Mouse (Mus musculus): ENCODE data around the gene Unc13a. TPM values are rescaled to one million over a fixed set of nuclear protein-coding genes. Genes with fewer than 3 reads are reported as not detected.
A peak's percentile ranks its signal among the peaks of the same experiment; 100 is the strongest.

The Unc13a gene
- total RNA-seq, 2 experiments from 2014 or later = 0.93 to 1.1 TPM

- intact Hi-C loops (cut with DNase I) = no loop called here
- peak; percentile 65 to 71 for DNase-seq
Observed at GRCm38 (mm10) chr8:71668220-71668975, 3.2 kb downstream of the Unc13a start.

GRCm38 (mm10) chr8:71667256-71667655 lies 4.3 kb downstream of the Unc13a start:
- intact Hi-C loops (cut with DNase I) = no loop called here

GRCm38 (mm10) chr8:71666855-71667254 lies 4.7 kb downstream of the Unc13a start:
- no peak for DNase-seq
- intact Hi-C loops (cut with DNase I) = no loop called here

More at GRCm38 (mm10) chr8:71667256-71667655, 4.3 kb downstream of the Unc13a start:
- DNase-seq = no peak

GRCm38 (mm10) chr8:71665331-71666130 lies 6.0 kb downstream of the Unc13a start:
- peak; percentile 35 to 67 for DNase-seq

GRCm38 (mm10) chr8:71660325-71661120 lies 11.0 kb downstream of the Unc13a start:
- intact Hi-C loops (cut with DNase I) = loop anchor here (1.0 to 5.0 kb wide), 4 partner anchors 48 to 218 kb away; partner anchors contain the start of genes Colgalt1 and Fam129c
- peak; percentile 89 to 93 for DNase-seq

More at GRCm38 (mm10) chr8:71665331-71666130, 6.0 kb downstream of the Unc13a start:
- intact Hi-C loops (cut with DNase I) = no loop called here

GRCm38 (mm10) chr8:71659751-71660150 lies 11.8 kb downstream of the Unc13a start:
- intact Hi-C loops (cut with DNase I) = loop anchor here (1.0 to 5.0 kb wide), 4 partner anchors 47 to 217 kb away; partner anchors contain the start of genes Colgalt1 and Fam129c
- no peak for DNase-seq

- DNase-seq = no peak
- intact Hi-C loops (cut with DNase I) = no loop called here
Observed at GRCm38 (mm10) chr8:71658515-71659049, 13.0 kb downstream of the Unc13a start.

- intact Hi-C loops (cut with DNase I) = no loop called here
Observed at GRCm38 (mm10) chr8:71657816-71658215, 13.7 kb downstream of the Unc13a start.

GRCm38 (mm10) chr8:71654600-71654999 lies 17.0 kb downstream of the Unc13a start:
- intact Hi-C loops (cut with DNase I) = no loop called here
- DNase-seq = no peak

More at GRCm38 (mm10) chr8:71657816-71658215, 13.7 kb downstream of the Unc13a start:
- DNase-seq = no peak

- intact Hi-C loops (cut with DNase I) = no loop called here
Observed at GRCm38 (mm10) chr8:71645510-71645909, 26.0 kb downstream of the Unc13a start.

GRCm38 (mm10) chr8:71639318-71639717 lies 32.2 kb downstream of the Unc13a start:
- DNase-seq = no peak
- intact Hi-C loops (cut with DNase I) = no loop called here

More at GRCm38 (mm10) chr8:71645510-71645909, 26.0 kb downstream of the Unc13a start:
- no peak for DNase-seq

GRCm38 (mm10) chr8:71638321-71638720 lies 33.2 kb downstream of the Unc13a start:
- no peak for DNase-seq
- intact Hi-C loops (cut with DNase I) = no loop called here

- intact Hi-C loops (cut with DNase I) = no loop called here
- DNase-seq = no peak
Observed at GRCm38 (mm10) chr8:71637149-71638095, 34.1 kb downstream of the Unc13a start.

GRCm38 (mm10) chr8:71633981-71634667 lies 37.4 kb downstream of the Unc13a start:
- intact Hi-C loops (cut with DNase I) = loop anchor here (2.0 kb wide), 1 partner anchor 73 kb away; no protein-coding TSS in a partner anchor
- peak; percentile 37 to 47 for DNase-seq

GRCm38 (mm10) chr8:71633164-71633563 lies 38.4 kb downstream of the Unc13a start:
- peak; percentile 69 to 73 for DNase-seq
- intact Hi-C loops (cut with DNase I) = loop anchor here (2.0 kb wide), 1 partner anchor 72 kb away; no protein-coding TSS in a partner anchor

- intact Hi-C loops (cut with DNase I) = loop anchor here (2.0 kb wide), 1 partner anchor 71 kb away; no protein-coding TSS in a partner anchor
- no peak for DNase-seq
Observed at GRCm38 (mm10) chr8:71631897-71632296, 39.7 kb downstream of the Unc13a start.

GRCm38 (mm10) chr8:71630761-71631160 lies 40.8 kb downstream of the Unc13a start:
- DNase-seq = no peak
- intact Hi-C loops (cut with DNase I) = no loop called here

GRCm38 (mm10) chr8:71629781-71630212 lies 41.8 kb downstream of the Unc13a start:
- DNase-seq = peak; percentile 43 to 49
- intact Hi-C loops (cut with DNase I) = no loop called here

Measured in heart, postnatal 14 days (tissue).